Mouse (Mus musculus) splenic B cell, adult 2 months (primary cell): ENCODE results near the gene Gm8857.
"Not testable (repeated sequence)": the region's sequence is repeated elsewhere in the genome, so short reads cannot be mapped to it uniquely, and the experiment has no call there.

Source experiments
- DNase-seq: peaks from one replicate; pipeline ENCODE4 v3.0.0-alpha.2; 2011; ENCODE audit warnings: low read depth, low spot score
- H3K27me3 ChIP-seq: 2 replicates; pipeline ENCODE4 v1.6.1; 2012; ENCODE audit warnings: mild to moderate bottlenecking, low read length, moderate library complexity, mixed read lengths; ENCODE audit not compliant: control insufficient read depth, poor library complexity, insufficient read depth, severe bottlenecking
- H3K36me3 ChIP-seq: 2 replicates; pipeline ENCODE4 v1.6.1; 2012; ENCODE audit warnings: mild to moderate bottlenecking, low read length, moderate library complexity, mixed read lengths; ENCODE audit not compliant: control insufficient read depth, poor library complexity, insufficient read depth, severe bottlenecking

Gene Gm8857

GRCm38 (mm10) chr5:10947505-10947904, at the start of gene Gm8857, which contains the start of gene Gm8871:
Gene Gm8857 (plus strand): TSS chr5:10947807.
Gene Gm8871 (plus strand): TSS chr5:10947805.
- H3K36me3 ChIP-seq, H3K27me3 ChIP-seq, DNase-seq: not testable (repeated sequence)

GRCm38 (mm10) chr5:10953512-10953911, 5.9 kb downstream of the Gm8857 start:
- not testable (repeated sequence) for DNase-seq, H3K27me3 ChIP-seq, H3K36me3 ChIP-seq

- not testable (repeated sequence) for H3K27me3 ChIP-seq, DNase-seq, H3K36me3 ChIP-seq
Measured at GRCm38 (mm10) chr5:10958057-10958456, 10.4 kb downstream of the Gm8857 start.
